Mouse (Mus musculus): ENCODE results near the gene Mocs2.

Gene Mocs2

GRCm38 (mm10) chr13:114817751-114818360 is at the start of gene Mocs2:
TSS of gene Mocs2 (plus strand) at chr13:114818236.
- DNase-seq (ENCODE audit: low spot score in 2 of 2) = peak; percentile 91 to 93

- no peak for DNase-seq (ENCODE audit: low spot score in 2 of 2)
Observed at GRCm38 (mm10) chr13:114791511-114791910, 26.5 kb upstream of the Mocs2 start.

GRCm38 (mm10) chr13:114793250-114794030 is 24.6 kb upstream of the Mocs2 start:
- no peak for DNase-seq (ENCODE audit: low spot score in 2 of 2)

- no peak for DNase-seq (ENCODE audit: low spot score in 2 of 2)
Observed at GRCm38 (mm10) chr13:114801857-114802256, 16.2 kb upstream of the Mocs2 start.

- no peak for DNase-seq (ENCODE audit: low spot score in 2 of 2)
Observed at GRCm38 (mm10) chr13:114802971-114803370, 15.1 kb upstream of the Mocs2 start.

GRCm38 (mm10) chr13:114809624-114810210 is 8.3 kb upstream of the Mocs2 start:
- no peak for DNase-seq (ENCODE audit: low spot score in 2 of 2)

GRCm38 (mm10) chr13:114818513-114818912 is 477 bp downstream of the Mocs2 start:
- no peak for DNase-seq (ENCODE audit: low spot score in 2 of 2)

GRCm38 (mm10) chr13:114822871-114823270 is 4.8 kb downstream of the Mocs2 start:
- no peak for DNase-seq (ENCODE audit: low spot score in 2 of 2)

GRCm38 (mm10) chr13:114825377-114825855 is 7.4 kb downstream of the Mocs2 start:
- no peak for DNase-seq (ENCODE audit: low spot score in 2 of 2)

- DNase-seq (ENCODE audit: low spot score in 2 of 2) = no peak
Observed at GRCm38 (mm10) chr13:114831367-114831833, 13.4 kb downstream of the Mocs2 start.

- DNase-seq (ENCODE audit: low spot score in 2 of 2) = no peak
Observed at GRCm38 (mm10) chr13:114832761-114833160, 14.7 kb downstream of the Mocs2 start.

GRCm38 (mm10) chr13:114833351-114833750 is 15.3 kb downstream of the Mocs2 start:
- DNase-seq (ENCODE audit: low spot score in 2 of 2) = no peak

GRCm38 (mm10) chr13:114834580-114834979 is 16.5 kb downstream of the Mocs2 start:
- no peak for DNase-seq (ENCODE audit: low spot score in 2 of 2)

- no peak for DNase-seq (ENCODE audit: low spot score in 2 of 2)
Observed at GRCm38 (mm10) chr13:114837061-114837460, 19.0 kb downstream of the Mocs2 start.

- no peak for DNase-seq (ENCODE audit: low spot score in 2 of 2)
Observed at GRCm38 (mm10) chr13:114838535-114838990, 20.5 kb downstream of the Mocs2 start.

GRCm38 (mm10) chr13:114839098-114839497 is 21.1 kb downstream of the Mocs2 start:
- no peak for DNase-seq (ENCODE audit: low spot score in 2 of 2)

GRCm38 (mm10) chr13:114840545-114840944 is 22.5 kb downstream of the Mocs2 start:
- DNase-seq (ENCODE audit: low spot score in 2 of 2) = no peak

GRCm38 (mm10) chr13:114843318-114843717 is 25.3 kb downstream of the Mocs2 start:
- no peak for DNase-seq (ENCODE audit: low spot score in 2 of 2)

- no peak for DNase-seq (ENCODE audit: low spot score in 2 of 2)
Observed at GRCm38 (mm10) chr13:114845804-114846203, 27.8 kb downstream of the Mocs2 start.

GRCm38 (mm10) chr13:114848945-114849344 is 30.9 kb downstream of the Mocs2 start:
- no peak for DNase-seq (ENCODE audit: low spot score in 2 of 2)

- DNase-seq (ENCODE audit: low spot score in 2 of 2) = no peak
Observed at GRCm38 (mm10) chr13:114852264-114853111, 34.5 kb downstream of the Mocs2 start.

- no peak for DNase-seq (ENCODE audit: low spot score in 2 of 2)
Observed at GRCm38 (mm10) chr13:114853152-114853551, 35.1 kb downstream of the Mocs2 start.

Measured in spleen, postnatal 14 days (tissue).